ENCODE assay signal across 8 mouse cellular contexts in the genomic region with DNA sequence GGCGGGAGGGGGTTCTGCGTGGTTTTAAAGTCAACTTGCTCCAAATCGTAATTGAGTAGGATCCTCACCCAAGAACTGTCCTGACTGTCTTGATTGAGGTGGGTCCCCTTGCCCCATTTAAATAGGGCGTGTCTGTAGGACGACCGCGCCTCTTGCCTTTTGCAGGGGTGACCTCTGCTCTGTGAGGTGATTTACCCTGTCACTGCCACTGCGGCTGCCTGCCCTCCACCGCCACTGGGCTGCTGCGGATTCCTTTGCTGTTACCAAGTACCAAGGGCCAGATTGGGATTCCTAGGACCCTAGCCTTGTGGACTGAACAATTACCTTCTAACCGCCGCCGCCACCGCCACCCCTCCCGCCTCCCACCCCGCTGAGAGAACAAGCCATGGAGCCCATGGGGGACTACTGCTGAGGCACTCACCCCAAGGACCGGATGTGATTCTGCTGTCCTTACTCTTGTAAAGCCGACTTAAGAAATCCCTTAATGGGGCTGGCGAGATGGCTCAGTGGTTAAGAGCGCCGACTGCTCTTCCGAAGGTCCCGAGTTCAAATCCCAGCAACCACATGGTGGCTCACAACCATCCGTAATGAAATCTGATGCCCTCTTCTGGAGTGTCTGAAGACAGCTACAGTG. TPM values are rescaled to one million over a fixed set of nuclear protein-coding genes. Genes with fewer than 3 reads are reported as not detected.
DNase-seq lines count a peak whose midpoint lies in the region; ATAC-seq lines count a peak whose summit lies in the region.

No protein-coding gene starts in this region.

- WGBS in kidney, embryonic 14.5 days, result 5% methylated on average over 23 of the region's 24 CpGs

- peak overlapping the region; percentile 44 for H3K4me2 ChIP-seq in kidney, embryonic 14.5 days (replicated peaks; ENCODE audit: low read depth, low read length)

- peak overlapping the region; percentile 18; the same call in 1 of the 2 replicates for H3K9ac ChIP-seq in kidney, embryonic 14.5 days (ENCODE audit: low read depth, low read length)

- peak; percentile 66 for ATAC-seq in kidney, embryonic 14.5 days (ENCODE audit: low FRiP score, low TSS enrichment)

- H3K4me3 ChIP-seq in kidney, embryonic 14.5 days (ENCODE audit: low read length), result peak overlapping the region; percentile 30

- H3K36me3 ChIP-seq in kidney, embryonic 14.5 days (ENCODE audit: control insufficient read depth, insufficient read depth, low read length), result no peaks in the 10 kb centered on the region

- no peaks in the 10 kb centered on the region for H3K27me3 ChIP-seq in kidney, embryonic 14.5 days (ENCODE audit: control insufficient read depth, insufficient read depth, low read length)

- H3K4me1 ChIP-seq in kidney, embryonic 14.5 days (ENCODE audit: control insufficient read depth, insufficient read depth, low read length), result no peaks in the 10 kb centered on the region

- 0 out of 2 replicates have a peak, but pooled peaks cover 3% of the 10 kb centered on the region for H3K9me3 ChIP-seq in kidney, embryonic 14.5 days (ENCODE audit: control insufficient read depth, low read length)

- no peak overlapping the region for H3K27ac ChIP-seq in kidney, embryonic 14.5 days (ENCODE audit: low read depth, low read length)

- DNase-seq in thymus, postnatal 14 days, result peak; percentile 9
- DNase-seq in thymus, postnatal 10 days (ENCODE audit: low spot score in 2 of 2), result no peak
- DNase-seq in heart, adult 9 months (ENCODE audit: low spot score in 2 of 2), result peak; percentile 20 to 23
- peak; percentile 14 for DNase-seq in lung, postnatal 14 days
- peak; percentile 19 for DNase-seq in yolk sac, embryonic 10.5 days (ENCODE audit: low spot score)
- no peak for DNase-seq in spleen, postnatal 4 days (ENCODE audit: low spot score in 2 of 2)
- DNase-seq in gastrocnemius, adult 8-10 months (ENCODE audit: low spot score in 2 of 2), result no peak

RNA-seq across cellular contexts. Expression of gene Ppp2r5e, which starts 20.2 kb away (rescaled TPM):
- 16.3 and 18.4 TPM in 2 replicates for polyA plus RNA-seq in kidney, embryonic 14.5 days (2014; fragmentation: Nextera tagmentation; extraction: Ambion mirVana)
- 10 to 100 TPM; 32.3 to 37.5 (median 33.5) TPM for total RNA-seq in gastrocnemius, adult 8-10 months (2022)

RNA-seq across cellular contexts. Expression of gene Wdr89, which starts 53.1 kb away (rescaled TPM):
- 14.7 and 15.7 TPM in 2 replicates for polyA plus RNA-seq in kidney, embryonic 14.5 days (2014; fragmentation: Nextera tagmentation; extraction: Ambion mirVana)
- 1 to 10 TPM; 2.2 to 2.9 (median 2.4) TPM for total RNA-seq in gastrocnemius, adult 8-10 months (2022)

Comparison
In these comparisons a context has a peak if more than half of its experiments do, and no peak if none do; other contexts are left out.
1. DNase-seq: peak in thymus, postnatal 14 days (single experiment), heart, adult 9 months (2 of 2), lung, postnatal 14 days (single experiment) and yolk sac, embryonic 10.5 days (single experiment); none in thymus, postnatal 10 days (0 of 2), spleen, postnatal 4 days (0 of 2) and gastrocnemius, adult 8-10 months (0 of 2).